Mouse (Mus musculus) urinary bladder, postnatal 14 days (tissue): ENCODE measurements around the gene Olfr867.

ENCODE experiments used
- DNase-seq: peaks from one replicate; pipeline ENCODE4 v3.0.0; 2021; ENCODE audit warnings: low spot score

Olfr867 gene

DNA sequence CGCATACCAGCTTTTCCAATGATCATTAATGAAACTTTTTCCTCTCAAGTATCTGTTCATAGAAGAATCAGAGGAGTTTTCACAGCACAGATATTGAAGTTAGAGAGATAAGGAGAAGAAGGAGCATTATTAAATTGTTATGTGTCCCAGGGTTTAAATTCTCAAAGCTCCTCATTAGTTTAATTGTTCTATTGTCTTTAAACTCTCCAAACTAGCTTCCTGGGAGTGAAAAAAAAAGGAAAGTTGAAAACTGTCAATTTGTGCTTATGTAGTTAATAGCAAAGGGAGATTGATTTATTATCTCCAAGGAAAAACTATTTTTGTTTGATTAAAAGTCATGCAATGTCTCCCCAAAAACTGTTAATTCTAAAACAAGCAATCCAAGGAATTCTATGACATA lies at the start of gene Olfr867:
Gene Olfr867 (minus strand): TSS at position 101 of the 400 bp plus-strand sequence.
- DNase-seq: no peak

DNA sequence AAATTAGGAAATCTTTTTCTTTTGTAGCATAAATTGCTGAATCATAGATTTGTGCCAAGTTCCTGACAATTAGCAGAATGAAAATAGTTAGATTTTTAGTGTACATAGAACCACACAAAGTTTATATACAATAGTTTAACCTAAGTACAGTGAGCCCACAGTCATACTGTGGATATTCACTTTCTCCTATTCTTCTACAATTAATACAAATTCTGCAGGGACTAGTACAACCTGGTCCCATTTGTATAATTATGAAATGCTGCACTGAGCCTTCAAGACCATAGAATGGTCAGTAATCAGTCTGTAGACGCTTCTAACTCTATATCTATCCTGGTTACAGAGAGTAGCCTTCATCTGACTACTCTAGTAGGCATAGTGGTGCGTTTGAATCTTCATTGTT lies 41.0 kb upstream of the Olfr867 start, which contains the start of gene Olfr868:
Gene Olfr868 (plus strand): TSS at position 301 of the 400 bp plus-strand sequence.
- no peak for DNase-seq

DNA sequence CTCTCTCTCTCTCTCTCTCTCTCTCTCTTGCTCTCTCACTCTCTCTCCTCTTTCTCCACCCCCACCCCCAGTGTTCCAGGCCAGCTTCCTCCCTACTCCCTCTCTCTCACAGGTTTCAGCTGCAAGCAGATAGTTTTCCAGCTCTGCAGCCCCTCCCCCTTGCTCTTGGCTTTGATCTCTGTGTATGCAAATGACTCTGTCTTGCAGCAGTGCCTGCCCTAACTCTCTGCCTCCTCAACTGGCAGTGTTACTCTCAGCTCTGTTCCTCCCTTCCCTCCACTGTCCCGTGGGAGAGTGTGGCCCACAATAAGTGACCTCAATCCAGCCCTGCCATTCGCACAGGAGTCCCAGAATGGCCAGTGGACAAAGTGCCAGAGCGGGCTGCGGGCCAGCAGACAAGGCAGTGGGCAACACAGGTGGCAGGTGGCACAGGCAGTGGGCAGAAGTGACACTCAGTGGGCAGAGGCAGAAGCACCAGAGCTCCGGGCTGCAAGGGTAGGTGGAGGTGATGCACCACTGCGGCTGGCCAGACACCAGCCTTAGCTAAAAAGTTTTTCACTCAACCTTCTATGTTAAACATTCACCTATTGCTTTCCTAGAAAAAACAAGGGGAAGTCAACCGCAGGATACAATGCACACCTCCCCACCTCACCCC lies 16.3 kb upstream of the Olfr867 start:
- DNase-seq: no peak

DNA sequence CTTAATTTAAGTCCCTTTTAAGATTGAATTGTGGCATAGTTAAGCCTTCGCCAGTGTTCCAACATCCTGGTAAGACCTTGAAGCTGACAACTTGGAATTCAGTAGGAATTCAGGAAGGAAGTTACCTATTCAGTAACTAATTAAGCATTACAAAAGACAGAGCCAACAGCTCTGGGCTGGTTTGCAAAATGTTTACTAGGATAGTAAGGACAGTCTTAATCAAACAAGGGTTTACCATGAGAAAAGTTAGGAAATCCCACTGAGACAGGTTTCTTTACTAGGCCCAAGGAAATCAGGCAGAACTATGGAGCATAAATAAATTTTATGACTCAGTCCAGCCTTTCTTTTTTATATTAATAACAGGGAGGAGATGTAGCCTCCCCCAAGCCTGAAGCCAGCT lies 13.9 kb upstream of the Olfr867 start:
- no peak for DNase-seq

DNA sequence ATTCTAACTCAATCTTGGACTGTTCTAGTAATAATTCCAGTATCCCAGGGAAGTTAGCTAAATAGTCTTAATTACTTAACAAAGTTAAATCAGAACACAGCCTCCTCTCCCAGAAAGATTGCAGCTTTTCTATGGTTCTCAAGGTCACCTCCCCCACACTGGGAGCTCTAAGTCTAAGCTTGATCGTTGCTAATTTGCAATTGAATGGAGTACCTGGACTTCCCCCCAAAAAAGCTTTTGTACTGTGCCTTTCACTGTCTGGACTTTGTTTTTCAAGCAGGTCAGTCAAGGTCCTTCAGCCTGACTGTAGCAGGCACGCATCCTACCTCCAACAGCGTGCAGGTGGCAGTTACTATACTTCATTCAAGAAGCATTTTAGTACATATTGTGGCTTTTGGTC lies 12.9 kb upstream of the Olfr867 start:
- DNase-seq: no peak

DNA sequence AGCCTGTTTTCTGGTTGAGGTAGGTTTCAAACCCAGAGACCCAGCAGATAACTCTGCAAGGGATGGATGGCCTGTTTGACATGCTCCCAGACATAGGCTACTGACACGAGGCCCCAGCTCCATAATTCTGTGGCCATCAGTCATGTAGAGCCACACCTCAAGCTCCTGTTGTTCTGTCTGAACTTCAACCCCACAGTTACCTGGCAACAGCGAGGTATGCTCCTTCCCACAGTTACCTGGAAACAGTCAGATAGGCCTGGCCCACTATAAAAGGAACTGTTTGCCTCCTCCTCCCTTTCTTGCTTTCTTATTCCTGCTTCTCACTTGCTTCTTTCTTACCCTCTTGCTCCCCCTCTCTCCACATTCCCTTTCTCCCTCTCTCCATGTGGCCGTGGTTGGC lies 9.4 kb downstream of the Olfr867 start:
- no peak for DNase-seq

DNA sequence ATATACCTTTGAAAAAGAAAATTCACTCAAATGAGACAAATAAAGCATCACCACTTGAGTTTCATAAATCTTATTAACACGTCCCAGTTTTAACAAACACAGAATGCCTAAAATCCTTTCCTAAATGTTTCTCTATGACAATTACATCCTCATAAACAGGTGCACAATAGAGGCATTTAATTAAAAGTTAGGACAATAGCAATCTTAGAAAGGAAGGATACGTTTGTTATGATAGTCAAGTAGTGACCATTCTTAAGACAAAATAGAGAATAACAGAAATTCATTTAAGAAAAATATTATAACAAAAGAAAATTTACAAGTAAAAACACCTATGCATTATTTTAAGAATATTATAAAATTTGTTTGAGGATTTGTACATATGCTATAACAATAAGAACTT lies 29.4 kb downstream of the Olfr867 start, which contains the start of gene Olfr866:
Gene Olfr866 (minus strand): TSS at position 101 of the 400 bp plus-strand sequence.
- no peak for DNase-seq
